In the genomic region with DNA sequence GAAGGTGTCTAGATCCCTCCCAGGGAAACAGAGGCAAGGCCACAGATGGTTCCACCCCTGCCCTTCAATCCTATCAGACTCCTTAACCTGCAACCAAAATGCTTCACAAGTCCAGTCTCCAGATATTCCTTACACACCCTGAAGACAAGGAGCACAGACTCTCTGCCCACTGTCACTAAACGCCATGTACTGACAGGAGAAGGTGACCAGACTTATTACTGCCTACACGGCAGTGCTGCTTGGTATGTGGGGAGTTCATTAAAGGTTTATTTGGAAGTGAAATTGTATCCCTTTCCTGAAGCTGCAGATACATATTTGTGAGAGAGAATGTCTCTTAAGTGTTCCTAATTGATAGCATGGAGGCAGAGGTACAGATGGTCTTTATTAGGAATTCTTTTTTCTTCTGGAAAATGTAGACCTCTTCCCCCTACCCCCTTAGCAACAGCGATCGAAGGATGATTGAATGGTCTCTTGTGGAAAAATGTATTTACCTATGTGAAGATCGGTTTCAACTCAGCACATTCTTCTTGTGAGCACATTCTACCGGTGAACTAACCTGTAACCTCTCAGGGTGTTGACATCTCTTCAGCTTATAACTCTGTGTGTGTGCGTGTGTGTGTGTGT, we compare ENCODE assay signal across 15 mouse cellular contexts.
"Had no signal": no experiment of that assay in that cellular context is flagged by ENCODE, and none has a peak within 500 bp of the region (broad histone marks: within the 10 kb centered on the region; RNA-seq: fewer than 3 reads in every experiment).

No protein-coding gene starts in this region.

- H3K9me3 ChIP-seq: limb, embryonic 13.5 days; midbrain, embryonic 10.5 days; neural tube, embryonic 13.5 days had no signal

- H3K9ac ChIP-seq: limb, embryonic 13.5 days; liver, embryonic 14.5 days; neural tube, embryonic 13.5 days had no signal

- H3K27ac ChIP-seq: left cerebral cortex, adult 2 months; liver, embryonic 14.5 days; midbrain, embryonic 10.5 days; neural tube, embryonic 13.5 days had no signal

- H3K36me3 ChIP-seq: limb, embryonic 13.5 days; midbrain, embryonic 10.5 days; neural tube, embryonic 13.5 days had no signal

- H3K4me3 ChIP-seq: left cerebral cortex, adult 2 months; limb, embryonic 13.5 days; midbrain, embryonic 10.5 days; myocyte; neural tube, embryonic 13.5 days had no signal

- H3K4me1 ChIP-seq: neural tube, embryonic 13.5 days had no signal

- H3K27me3 ChIP-seq: limb, embryonic 13.5 days; neural tube, embryonic 13.5 days had no signal

- H3K4me2 ChIP-seq: neural tube, embryonic 13.5 days had no signal

- DNase-seq: kidney, adult 8-10 months; kidney, postnatal 25 days; lung, adult 18-20 months; midbrain, embryonic 14.5 days; retina, postnatal 1 day; right cerebral cortex, postnatal 4 days; spleen, adult 18-20 months; thymus, adult 2 months; thymus, postnatal 36 days had no signal
